In the genomic region with DNA sequence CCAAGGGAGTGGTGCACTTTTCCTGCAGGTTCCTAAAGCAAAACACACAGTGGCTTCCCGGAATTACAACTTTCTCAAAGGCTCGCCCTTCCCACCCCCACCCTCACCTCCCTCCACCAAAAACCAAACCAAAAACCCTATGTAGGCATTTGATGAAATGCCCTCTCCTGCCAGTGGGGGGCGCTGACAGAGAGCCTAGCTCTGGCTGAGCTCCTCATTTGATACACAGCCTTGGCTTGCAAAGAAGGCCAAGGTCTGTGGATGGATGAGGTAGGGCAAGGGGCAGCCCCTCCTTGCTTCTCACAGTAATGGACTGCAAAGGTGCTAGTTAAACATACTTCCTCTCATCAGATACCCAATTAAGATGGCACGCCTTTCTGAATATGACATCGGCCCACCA, we compare ENCODE assay signal across 9 mouse cellular contexts. TPM values are rescaled to one million over a fixed set of nuclear protein-coding genes. Genes with fewer than 3 reads are reported as not detected.
A peak's percentile ranks its signal among the peaks of the same experiment; 100 is the strongest.
DNase-seq lines count a peak whose midpoint lies in the region; ATAC-seq and TF ChIP-seq lines count a peak whose summit lies in the region.
"Had no signal": no experiment of that assay in that cellular context is flagged by ENCODE, and none has a peak within 500 bp of the region (broad histone marks: within the 10 kb centered on the region; RNA-seq: fewer than 3 reads in every experiment).

No protein-coding gene starts in this region.

- H3K4me3 ChIP-seq in heart, postnatal 0 days (ENCODE audit: low read depth, low read length), result no peak overlapping the region
- no peak overlapping the region for H3K4me3 ChIP-seq in forebrain, embryonic 10.5 days
- H3K4me3 ChIP-seq: liver, embryonic 13.5 days had no signal

- TF ChIP-seq EP300 in heart, postnatal 0 days (IDR thresholded peaks at IDR 0.05; ENCODE audit: low read depth), result no peak

- WGBS in heart, postnatal 0 days, result 71% methylated on average over 5 of the region's 5 CpGs
- 68% methylated on average over 5 of the region's 5 CpGs for WGBS in forebrain, embryonic 10.5 days

- H3K4me2 ChIP-seq in heart, postnatal 0 days (ENCODE audit: low read depth, low read length), result no peak overlapping the region
- H3K4me2 ChIP-seq: liver, embryonic 13.5 days had no signal

- H3K27me3 ChIP-seq in heart, postnatal 0 days (ENCODE audit: control insufficient read depth, insufficient read depth, low read length), result no peaks in the 10 kb centered on the region
- H3K27me3 ChIP-seq in forebrain, embryonic 10.5 days (ENCODE audit: poor library complexity, severe bottlenecking), result peaks cover 8% of the 10 kb centered on the region; the same call in 1 of the 2 replicates

- DNase-seq in heart, postnatal 0 days (ENCODE audit: low spot score), result no peak
- DNase-seq in heart, adult 11 months, result no peak
- peak; percentile 56 for DNase-seq in right cerebral cortex, postnatal 4 days
- no peak for DNase-seq in right cerebral cortex, adult 18-20 months
- DNase-seq in cerebellum, postnatal 25 days, result peak; percentile 67 to 79
- DNase-seq in urinary bladder, adult 18-20 months (ENCODE audit: low spot score in 2 of 2), result no peak
- no peak for DNase-seq in forebrain, embryonic 10.5 days (ENCODE audit: extremely low spot score, low spot score)
- DNase-seq: liver, embryonic 13.5 days had no signal

- peak; percentile 57 for TF ChIP-seq CTCF in heart, postnatal 0 days (IDR thresholded peaks at IDR 0.05; ENCODE audit: low read depth)

- peaks cover 29% of the 10 kb centered on the region; the same call in 1 of the 2 replicates for H3K4me1 ChIP-seq in heart, postnatal 0 days (ENCODE audit: control insufficient read depth, insufficient read depth)
- peaks cover 21% of the 10 kb centered on the region; the same call in 1 of the 2 replicates for H3K4me1 ChIP-seq in forebrain, embryonic 10.5 days

- no peak overlapping the region for H3K9ac ChIP-seq in heart, postnatal 0 days (replicated peaks; ENCODE audit: low read depth, low read length)
- H3K9ac ChIP-seq: liver, embryonic 13.5 days had no signal

- no peak overlapping the region for H3K27ac ChIP-seq in heart, postnatal 0 days (ENCODE audit: low read depth)
- no peak overlapping the region for H3K27ac ChIP-seq in forebrain, embryonic 10.5 days
- H3K27ac ChIP-seq: liver, embryonic 13.5 days had no signal

- H3K9me3 ChIP-seq in heart, postnatal 0 days (replicated peaks; ENCODE audit: control insufficient read depth, low read length), result no peaks in the 10 kb centered on the region
- no peaks in the 10 kb centered on the region for H3K9me3 ChIP-seq in forebrain, embryonic 10.5 days
- H3K9me3 ChIP-seq: liver, embryonic 13.5 days had no signal

- ATAC-seq in heart, postnatal 0 days (ENCODE audit: insufficient read depth, low read depth), result no peak
- ATAC-seq in megakaryocyte progenitor cell, adult 5-6 weeks (replicated peaks; ENCODE audit: poor library complexity), result peak; percentile 42

- H3K36me3 ChIP-seq in heart, postnatal 0 days (replicated peaks; ENCODE audit: control insufficient read depth, insufficient read depth, low read length), result 0 out of 2 replicates have a peak, but pooled peaks cover 6% of the 10 kb centered on the region
- peaks cover 5% of the 10 kb centered on the region; the same call in 1 of the 2 replicates for H3K36me3 ChIP-seq in forebrain, embryonic 10.5 days (replicated peaks)
- H3K36me3 ChIP-seq: liver, embryonic 13.5 days had no signal

RNA-seq across cellular contexts. Expression of gene Tbc1d7, which starts 28.4 kb away (rescaled TPM):
- total RNA-seq in heart, postnatal 0 days (2014; rRNA removed; ENCODE audit: low replicate concordance), result 14.8 and 32.9 TPM in 2 replicates
- polyA plus RNA-seq in heart, postnatal 0 days (2015; fragmentation: Nextera tagmentation; extraction: Ambion mirVana), result 70.5 and 73.4 TPM in 2 replicates
- total RNA-seq in megakaryocyte progenitor cell, adult 5-6 weeks (2015), result 22.8 and 28.9 TPM in 2 replicates
- 6.5 and 6.6 TPM in 2 replicates for total RNA-seq in megakaryocyte progenitor cell, adult 5-6 weeks (2017)
- polyA plus RNA-seq in forebrain, embryonic 10.5 days (2016; fragmentation: Nextera tagmentation; extraction: Ambion mirVana), result 69.1 and 69.8 TPM in 2 replicates

Comparison
In these comparisons a context has a peak if more than half of its experiments do, and no peak if none do; other contexts are left out.
1. DNase-seq: peak in right cerebral cortex, postnatal 4 days (single experiment) and cerebellum, postnatal 25 days (2 of 2); none in heart, postnatal 0 days (single experiment), heart, adult 11 months (single experiment), right cerebral cortex, adult 18-20 months (single experiment), urinary bladder, adult 18-20 months (0 of 2) and forebrain, embryonic 10.5 days (single experiment).